Mouse (Mus musculus) thymus, postnatal 14 days (tissue): ENCODE results near the gene Zic4.

Experiments
- DNase-seq: peaks from one replicate; pipeline ENCODE4 v3.0.0; 2021

Gene Zic4

DNA sequence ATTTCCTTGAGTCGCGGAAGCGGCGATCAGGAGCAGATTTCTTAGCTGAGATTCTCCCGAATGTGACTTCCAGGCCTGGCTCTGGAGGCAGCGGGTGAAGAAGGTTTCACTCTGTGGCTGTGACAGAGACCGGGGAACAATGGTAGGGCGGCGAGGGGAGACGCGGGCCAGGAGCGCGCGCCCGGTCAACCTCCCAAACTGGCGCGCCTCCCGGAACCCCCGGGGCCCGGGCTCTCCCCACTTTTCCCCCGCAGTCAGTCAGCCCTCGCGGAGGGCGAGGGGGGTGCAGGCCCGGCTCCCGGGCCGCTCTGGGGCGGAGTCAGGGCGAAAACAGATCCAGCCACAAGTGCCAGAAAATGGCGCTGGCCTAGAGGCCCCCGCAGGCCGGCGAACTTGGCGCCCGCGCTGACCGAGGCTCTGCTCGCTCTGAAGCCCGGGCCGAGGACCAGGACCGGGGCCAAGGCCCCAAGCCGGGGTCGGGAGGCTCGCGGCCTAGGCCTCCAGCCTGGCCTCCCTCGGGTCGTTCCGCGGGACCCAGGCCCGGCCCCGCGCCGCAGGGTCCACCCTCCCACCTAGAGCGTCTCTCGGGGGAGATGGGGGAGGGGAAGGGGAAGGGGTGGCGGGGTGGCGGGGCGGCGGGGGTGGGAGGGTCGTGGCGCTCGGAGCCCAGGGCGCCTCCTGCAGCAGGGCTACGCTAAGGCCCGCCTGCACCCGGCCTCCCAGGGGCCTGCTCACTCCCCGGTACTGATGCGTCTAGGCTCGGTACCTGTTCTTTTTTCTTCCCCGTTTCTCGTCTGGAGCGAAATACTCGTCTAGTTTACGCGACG, 19.3 kb downstream of the Zic4 start:
- no peak for DNase-seq

DNA sequence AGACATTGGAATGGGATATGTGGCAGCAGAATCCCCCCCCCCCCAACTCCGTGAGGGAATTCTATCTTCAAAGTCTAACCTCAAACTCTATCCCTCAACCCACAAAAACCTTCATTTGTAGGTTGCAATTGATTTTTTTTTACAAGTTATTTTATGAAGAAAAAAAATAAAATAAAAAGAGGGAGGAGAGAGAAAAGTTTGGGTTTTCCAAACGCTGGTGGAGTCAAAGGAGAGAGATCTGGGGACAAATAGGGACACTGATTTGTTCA, 19.8 kb downstream of the Zic4 start:
- DNase-seq: no peak

GRCm38 (mm10) chr9:91382471-91383255, 20.4 kb downstream of the Zic4 start:
- no peak for DNase-seq

- no peak for DNase-seq
Observed at GRCm38 (mm10) chr9:91383441-91384135, 21.4 kb downstream of the Zic4 start.

DNA sequence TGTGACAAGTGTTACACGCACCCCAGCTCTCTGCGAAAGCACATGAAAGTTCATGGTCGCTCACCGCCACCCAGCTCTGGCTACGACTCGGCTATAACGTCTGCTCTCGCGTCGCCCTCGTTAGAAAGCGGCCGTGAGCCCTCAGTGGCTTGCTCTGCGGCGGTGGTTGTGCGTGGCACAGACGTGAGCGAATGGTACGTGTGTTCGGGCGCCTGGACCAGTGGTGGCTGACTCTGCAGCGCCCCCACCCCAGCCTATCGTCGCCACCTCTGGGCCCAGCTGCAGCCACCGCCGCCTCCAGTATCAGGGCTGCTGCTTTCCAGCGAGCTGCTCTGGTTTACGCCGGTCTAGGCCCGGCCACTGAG, 21.9 kb downstream of the Zic4 start:
- no peak for DNase-seq

DNA sequence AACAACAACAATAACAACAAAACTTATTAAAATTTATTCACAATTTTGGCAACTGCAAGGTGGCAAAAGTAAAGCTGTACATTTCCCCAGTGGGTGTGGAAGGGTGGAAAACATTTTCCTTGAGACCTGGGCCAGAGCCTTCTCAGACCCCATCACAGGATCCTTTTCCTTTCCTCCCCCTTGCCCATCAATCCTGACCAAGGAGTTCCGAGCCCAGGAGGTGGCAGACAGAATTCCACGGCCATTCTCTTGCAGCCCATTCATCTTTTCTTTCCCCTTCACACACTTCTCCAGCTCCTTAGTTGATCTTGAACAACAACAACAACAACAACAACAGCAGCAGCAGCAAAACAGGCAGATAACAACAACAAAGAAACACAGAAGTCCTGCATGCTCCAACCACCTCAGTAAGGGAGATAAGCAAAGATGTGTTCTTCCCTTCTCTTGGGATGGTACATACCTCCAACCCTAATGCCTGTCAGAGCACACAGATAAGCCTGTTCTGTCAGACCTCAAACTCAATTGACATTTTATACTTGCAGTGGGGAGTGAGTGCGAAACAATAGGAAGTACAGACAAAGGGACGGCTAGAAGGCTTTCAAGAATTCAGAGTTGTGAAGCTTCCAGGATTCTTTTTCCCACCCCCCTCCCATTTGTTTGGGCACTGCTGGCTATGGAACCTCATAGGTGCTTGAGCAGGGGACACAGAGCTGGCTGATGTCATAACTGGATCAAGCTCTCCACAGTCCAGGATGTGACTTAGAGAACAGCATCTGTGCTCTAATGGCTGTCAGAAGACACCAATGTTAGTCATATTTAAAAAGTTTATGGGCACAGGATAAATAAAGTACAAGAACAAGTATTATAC, 22.7 kb downstream of the Zic4 start:
- DNase-seq: no peak

DNA sequence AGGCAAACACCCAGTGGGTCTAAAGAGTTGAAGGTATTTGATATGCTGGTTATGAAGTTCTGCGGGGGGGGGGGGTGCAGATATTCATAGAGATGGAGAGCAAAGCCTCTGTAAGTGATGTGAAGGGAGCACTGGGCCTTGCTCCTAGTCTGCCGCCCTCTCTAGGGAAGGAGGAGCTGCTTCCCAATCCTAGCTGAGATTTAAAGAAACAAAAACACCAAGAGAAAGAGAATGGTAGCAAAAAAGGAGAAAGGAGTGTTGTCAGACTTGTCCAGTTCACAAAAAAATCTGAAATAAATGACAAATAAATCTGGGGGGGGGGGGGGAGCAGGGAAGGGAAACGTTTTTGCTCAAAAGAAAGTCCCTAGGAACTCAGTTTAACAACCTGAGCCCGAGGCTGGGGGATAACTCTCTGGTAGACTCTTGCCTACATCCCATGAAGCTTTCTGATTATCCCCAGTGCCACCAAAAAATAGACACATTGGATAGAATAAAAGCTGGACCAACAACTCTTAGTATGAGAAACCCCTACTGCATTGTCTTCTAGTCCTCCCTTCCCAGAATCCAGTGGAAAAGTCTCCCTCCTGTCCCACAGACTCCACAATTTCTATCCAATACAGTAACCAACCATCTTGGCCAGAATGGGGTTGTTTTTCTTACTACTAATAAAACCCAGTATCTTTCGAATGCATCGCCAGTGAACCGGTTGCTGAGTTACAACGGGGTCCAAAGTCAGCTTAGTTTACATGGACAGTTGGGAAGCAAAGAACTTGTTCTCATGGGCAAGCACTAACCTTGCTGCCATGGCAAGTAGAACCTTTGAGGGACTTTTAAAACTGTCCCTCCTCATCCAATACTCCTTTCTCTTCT, 23.6 kb downstream of the Zic4 start:
- DNase-seq: no peak

DNA sequence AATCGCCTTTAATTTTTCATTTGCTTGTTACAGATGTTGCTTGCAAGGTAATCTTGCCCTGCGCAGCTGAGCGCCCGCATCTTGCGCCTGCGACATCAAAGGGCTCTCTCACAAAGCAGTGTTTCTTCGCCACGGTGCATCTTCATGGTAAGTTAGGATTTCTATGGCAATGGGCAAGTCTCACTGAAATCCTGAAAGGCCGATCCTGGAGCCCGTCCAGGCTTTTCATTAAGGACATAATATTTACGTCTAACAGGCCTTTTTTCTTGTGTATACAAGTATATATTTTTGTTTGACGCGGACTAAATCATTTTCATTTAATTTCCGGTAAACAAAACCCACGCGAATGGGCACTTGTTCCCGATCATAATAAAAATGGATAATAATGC, 24.3 kb downstream of the Zic4 start:
- no peak for DNase-seq

DNA sequence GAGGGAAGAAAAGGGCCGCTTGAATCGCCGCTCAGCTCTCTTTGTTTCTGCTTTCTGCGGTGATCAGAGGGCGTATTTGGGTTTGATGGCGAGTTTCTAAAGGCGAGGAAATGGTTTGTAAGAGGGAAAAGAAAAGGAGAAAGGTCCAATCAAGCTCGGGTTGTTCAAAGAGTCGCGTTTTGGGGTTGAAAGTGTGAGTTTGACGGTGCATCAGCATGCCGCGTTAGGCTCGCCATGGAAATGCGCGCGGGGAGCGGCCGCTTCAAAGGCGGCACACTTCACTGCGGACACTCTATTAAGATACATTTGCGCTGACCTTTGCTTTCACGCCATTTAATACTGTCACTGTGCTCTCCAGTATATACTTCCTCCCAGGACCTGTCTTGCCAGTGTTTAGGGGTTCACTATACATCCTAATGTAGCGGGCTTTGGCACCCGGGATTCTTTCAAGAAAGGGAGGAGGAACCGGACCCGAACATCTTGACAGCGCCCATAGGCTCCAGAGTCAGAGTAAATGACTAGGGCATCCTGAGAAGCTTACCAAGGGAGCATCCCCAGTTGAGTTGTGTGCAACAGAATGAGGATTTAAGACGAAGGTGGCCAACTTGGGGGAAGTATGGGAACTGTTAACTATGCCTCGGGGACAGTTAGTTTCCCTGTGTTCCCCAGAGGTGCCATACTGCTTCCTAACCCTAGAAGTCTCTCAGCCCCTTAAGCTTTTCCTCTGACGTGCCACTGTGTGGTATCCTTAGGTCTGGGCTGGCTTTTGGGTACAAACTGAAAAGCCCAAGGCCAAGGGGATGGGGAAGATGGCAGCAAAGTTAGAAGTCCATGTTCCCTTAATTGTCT, 24.9 kb downstream of the Zic4 start:
- DNase-seq: no peak

DNA sequence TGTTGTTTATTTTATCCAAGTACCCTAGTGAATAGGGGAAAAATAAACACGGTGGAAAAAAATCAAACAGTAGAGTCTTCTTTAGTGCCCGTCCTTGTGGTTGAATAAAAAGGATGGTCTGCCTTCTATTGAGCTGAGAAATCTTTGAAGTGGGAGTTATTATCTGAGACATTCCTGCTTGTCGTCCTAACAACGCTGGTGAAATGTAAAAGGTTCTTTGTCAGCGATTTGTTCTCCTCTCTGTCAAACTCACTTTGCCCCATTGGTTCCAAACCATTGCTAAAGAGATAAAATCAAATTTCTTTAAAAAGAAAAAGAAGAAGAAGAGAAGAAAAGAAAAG, 25.5 kb downstream of the Zic4 start:
- DNase-seq: no peak

GRCm38 (mm10) chr9:91388173-91388572, 26.0 kb downstream of the Zic4 start:
- DNase-seq: no peak

GRCm38 (mm10) chr9:91393376-91394068, 31.3 kb downstream of the Zic4 start:
- DNase-seq: no peak

- DNase-seq: no peak
Observed at GRCm38 (mm10) chr9:91394211-91394646, 32.0 kb downstream of the Zic4 start.

DNA sequence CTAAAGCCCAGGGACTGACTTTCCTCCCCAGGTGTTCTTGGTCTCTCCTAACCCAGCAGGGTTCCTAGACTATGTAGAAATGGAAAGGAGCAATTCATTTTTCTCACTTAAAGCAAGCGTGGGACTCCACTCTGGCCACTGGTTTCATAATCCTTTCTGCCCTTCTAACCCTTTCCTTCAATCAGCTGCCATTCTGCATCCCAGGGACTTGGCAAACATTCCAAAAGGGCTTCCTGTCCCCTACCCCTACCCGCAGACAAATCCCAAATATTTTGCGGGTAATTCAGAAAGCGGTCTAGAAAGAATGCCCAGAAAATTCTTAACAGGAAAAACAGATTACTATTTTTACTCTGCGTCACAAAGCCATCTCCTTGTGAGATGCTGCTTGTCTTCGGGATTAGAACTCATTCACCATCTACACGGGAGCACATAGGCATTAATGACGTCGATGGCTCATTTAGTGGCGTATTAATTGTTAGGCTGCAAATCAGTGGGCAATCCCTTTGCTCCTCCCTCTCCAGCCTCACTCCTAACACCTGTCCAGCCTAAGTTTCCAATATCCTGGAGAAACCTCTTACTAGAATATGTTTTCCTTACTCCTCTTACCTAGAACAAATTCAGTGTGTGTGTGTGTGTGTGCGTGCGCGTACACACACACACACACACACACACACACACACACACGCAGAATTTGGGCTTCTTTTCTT, 33.0 kb downstream of the Zic4 start:
- no peak for DNase-seq

DNA sequence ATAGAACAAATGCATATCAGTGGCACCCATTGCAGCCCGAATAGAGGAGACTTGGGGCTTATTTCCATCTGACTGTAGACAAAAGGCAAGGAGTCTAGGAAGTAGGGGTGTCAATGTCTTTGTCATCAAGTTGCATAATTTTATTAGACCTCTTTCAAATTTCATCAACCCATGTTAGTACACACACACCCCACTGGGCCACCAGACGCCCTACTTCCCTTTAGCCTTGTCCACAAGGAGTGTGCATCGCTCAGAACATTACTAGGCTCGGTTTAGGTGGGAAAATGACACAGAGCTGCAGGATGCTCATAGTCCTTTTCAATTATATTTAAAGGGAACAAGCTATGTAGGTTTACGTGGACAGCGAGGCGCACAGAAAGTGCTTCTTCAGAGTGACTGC, 37.8 kb downstream of the Zic4 start:
- no peak for DNase-seq

DNA sequence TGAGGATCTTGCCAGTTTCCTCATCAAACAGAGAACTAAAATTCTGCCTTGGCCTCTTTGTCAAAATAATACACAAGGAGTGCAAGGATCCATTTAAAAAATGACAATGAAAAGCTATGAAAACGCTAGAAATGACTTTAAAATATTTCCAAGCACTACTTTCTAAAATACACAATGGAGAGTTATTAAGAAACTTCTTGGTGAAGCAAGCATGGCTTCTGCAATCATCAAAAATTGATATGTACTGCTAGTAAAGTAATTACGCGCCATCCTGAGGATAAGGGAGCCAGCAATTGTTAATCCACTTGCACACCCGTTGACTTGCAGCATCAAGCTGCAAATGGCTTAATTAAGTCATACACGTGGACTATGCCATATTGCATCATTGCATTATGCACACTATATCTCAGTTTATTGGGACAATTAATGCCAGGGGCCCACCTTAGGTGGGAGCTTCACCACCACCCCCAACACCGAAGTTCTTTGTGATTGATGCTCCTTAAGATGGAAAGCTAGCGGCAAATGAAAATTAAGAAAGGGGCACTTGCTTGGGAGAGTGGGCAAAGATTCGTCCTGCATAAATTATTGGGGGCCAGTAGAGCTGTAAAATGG, 38.4 kb downstream of the Zic4 start:
- DNase-seq: no peak

DNA sequence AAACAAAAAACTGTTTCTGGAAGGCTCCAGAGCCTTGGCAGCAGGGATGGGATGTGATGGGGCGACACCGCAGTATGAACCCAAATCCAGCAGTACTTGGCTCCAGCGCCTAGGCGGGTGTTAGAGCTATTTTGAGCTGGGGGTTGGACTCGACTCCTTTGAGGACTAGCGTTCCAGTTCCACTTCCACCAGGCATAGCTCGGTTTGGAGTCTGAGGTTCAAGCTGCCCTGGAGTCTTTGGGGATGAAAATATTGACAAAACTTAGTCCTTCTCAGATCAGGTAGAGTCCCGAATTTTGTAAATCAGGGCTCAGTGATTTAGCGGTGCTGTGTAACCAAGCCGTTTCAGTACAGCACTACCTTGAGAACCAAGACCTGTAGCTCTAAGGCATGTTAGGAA, 39.3 kb downstream of the Zic4 start:
- no peak for DNase-seq

GRCm38 (mm10) chr9:91404229-91404628, 42.0 kb downstream of the Zic4 start:
- DNase-seq: no peak
